Mouse (Mus musculus): ENCODE results near the gene Khnyn. TPM values are rescaled to one million over a fixed set of nuclear protein-coding genes. Genes with fewer than 3 reads are reported as not detected.
A peak's percentile ranks its signal among the peaks of the same experiment; 100 is the strongest.

Khnyn gene
- polyA plus RNA-seq, 1 experiment: 30.3 TPM

DNA sequence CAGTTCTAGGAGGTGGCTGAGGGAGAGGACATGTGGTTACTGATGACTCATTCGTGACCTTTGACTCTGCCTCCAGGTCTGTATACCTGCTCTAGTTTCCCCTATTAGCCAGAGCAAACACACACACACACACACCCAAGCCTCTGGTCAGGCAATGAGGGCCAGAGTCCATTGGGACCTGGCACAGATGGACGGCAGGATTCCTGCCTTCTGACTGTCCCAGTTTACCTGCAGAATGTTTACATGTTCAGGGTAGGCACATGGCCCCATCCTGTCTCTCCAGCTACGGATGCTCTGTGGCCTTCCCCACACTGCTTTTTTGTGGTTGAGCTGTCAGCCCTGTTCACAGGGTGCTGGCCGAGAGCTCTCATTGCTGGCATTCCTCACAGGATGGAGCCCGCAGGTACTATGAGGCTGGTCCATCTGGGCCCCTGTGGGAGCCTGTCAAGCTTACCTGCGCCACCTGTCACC is 2.5 kb upstream of the Khnyn start:
- DNase-seq (ENCODE audit: low read depth in 1 of 2, low spot score in 2 of 2): no peak
- H3K4me3 ChIP-seq (ENCODE audit: extremely low read depth, insufficient read depth, insufficient read length): no peak overlapping the region
- TF ChIP-seq POLR2A (IDR thresholded peaks at IDR 0.05; ENCODE audit: low read depth, low read length) (no peak), CTCF (IDR thresholded peaks at IDR 0.05; ENCODE audit: extremely low read depth, insufficient read depth, insufficient read length, insufficient replicate concordance) (no peak)
- H3K27ac ChIP-seq (ENCODE audit: insufficient read depth, low read length): no peak overlapping the region
- WGBS: 42% methylated on average over 6 of the region's 6 CpGs
- 0 out of 2 replicates have a peak, but pooled peaks cover 2% of the 10 kb centered on the region for H3K27me3 ChIP-seq (ENCODE audit: control insufficient read depth, insufficient read depth, low read length)
- H3K36me3 ChIP-seq (ENCODE audit: control insufficient read depth, insufficient read depth, low read length): peaks cover 9% of the 10 kb centered on the region
- H3K4me1 ChIP-seq (ENCODE audit: control insufficient read depth, insufficient read depth, insufficient read length): peaks cover 13% of the 10 kb centered on the region

DNA sequence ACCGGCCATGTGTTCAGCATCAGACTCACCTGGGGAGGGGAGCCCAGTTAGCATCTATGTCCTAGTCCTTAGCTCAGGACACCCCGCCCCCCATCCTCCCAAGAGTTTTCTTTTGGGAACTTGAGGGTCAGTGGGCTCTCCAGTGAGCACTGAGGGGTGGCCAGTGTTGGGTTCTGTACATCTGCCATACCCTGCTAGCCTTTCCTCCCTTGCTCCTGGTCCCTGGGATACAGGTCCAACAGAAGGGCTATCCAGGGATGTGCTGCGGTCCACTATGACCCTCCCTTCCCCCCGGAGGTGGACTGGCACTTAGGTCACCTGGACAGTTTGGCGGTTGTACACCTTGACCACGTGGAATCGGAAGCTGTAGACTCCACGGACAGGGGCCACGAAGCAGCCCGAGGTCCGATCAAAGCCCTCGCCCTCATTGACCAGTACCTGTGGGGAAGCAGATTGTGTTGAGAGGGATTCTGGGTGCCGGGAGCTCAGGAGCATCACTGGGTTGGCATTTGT is 1.5 kb upstream of the Khnyn start:
- Histone ChIP-seq H3K27ac (ENCODE audit: insufficient read depth, low read length) (no peak overlapping the region), H3K4me1 (ENCODE audit: control insufficient read depth, insufficient read depth, insufficient read length) (peaks cover 14% of the 10 kb centered on the region), H3K4me3 (ENCODE audit: extremely low read depth, insufficient read depth, insufficient read length) (no peak overlapping the region), H3K27me3 (ENCODE audit: control insufficient read depth, insufficient read depth, low read length) (no peaks in the 10 kb centered on the region), H3K36me3 (ENCODE audit: control insufficient read depth, insufficient read depth, low read length) (peaks cover 19% of the 10 kb centered on the region)
- TF ChIP-seq CTCF (IDR thresholded peaks at IDR 0.05; ENCODE audit: extremely low read depth, insufficient read depth, insufficient read length, insufficient replicate concordance): no peak
- no peak for TF ChIP-seq POLR2A (IDR thresholded peaks at IDR 0.05; ENCODE audit: low read depth, low read length)
- WGBS: 95% methylated on average over 13 of the region's 13 CpGs
- DNase-seq (ENCODE audit: low read depth in 1 of 2, low spot score in 2 of 2): no peak

- DNase-seq (ENCODE audit: low read depth in 1 of 2, low spot score in 2 of 2): no peak
- H3K4me3 ChIP-seq (ENCODE audit: extremely low read depth, insufficient read depth, insufficient read length): no peak overlapping the region
- TF ChIP-seq CTCF (IDR thresholded peaks at IDR 0.05; ENCODE audit: extremely low read depth, insufficient read depth, insufficient read length, insufficient replicate concordance) (no peak), POLR2A (IDR thresholded peaks at IDR 0.05; ENCODE audit: low read depth, low read length) (no peak)
- peaks cover 23% of the 10 kb centered on the region for H3K36me3 ChIP-seq (ENCODE audit: control insufficient read depth, insufficient read depth, low read length)
- no peak overlapping the region for H3K27ac ChIP-seq (ENCODE audit: insufficient read depth, low read length)
- H3K4me1 ChIP-seq (ENCODE audit: control insufficient read depth, insufficient read depth, insufficient read length): peaks cover 14% of the 10 kb centered on the region
- 93% methylated on average over 12 of the region's 12 CpGs for WGBS
- H3K27me3 ChIP-seq (ENCODE audit: control insufficient read depth, insufficient read depth, low read length): no peaks in the 10 kb centered on the region
These were observed 1.1 kb upstream of the Khnyn start for GRCm38 (mm10) chr14:55883663-55884062.

- H3K4me3 ChIP-seq (ENCODE audit: extremely low read depth, insufficient read depth, insufficient read length): peak within 1 kb of the TSS; percentile 58
- peak within 1 kb of the TSS; percentile 94 for H3K27ac ChIP-seq (ENCODE audit: insufficient read depth, low read length)
- H3K4me1 ChIP-seq (ENCODE audit: control insufficient read depth, insufficient read depth, insufficient read length): peaks cover 14% of the 10 kb centered on the region
- WGBS: 63% methylated on average over 4 of the region's 4 CpGs
- no peak for DNase-seq (ENCODE audit: low read depth in 1 of 2, low spot score in 2 of 2)
- H3K36me3 ChIP-seq (ENCODE audit: control insufficient read depth, insufficient read depth, low read length): peaks cover 26% of the 10 kb centered on the region
- H3K27me3 ChIP-seq (ENCODE audit: control insufficient read depth, insufficient read depth, low read length): no peaks in the 10 kb centered on the region
- TF ChIP-seq POLR2A (IDR thresholded peaks at IDR 0.05; ENCODE audit: low read depth, low read length): no peak
- TF ChIP-seq CTCF (IDR thresholded peaks at IDR 0.05; ENCODE audit: extremely low read depth, insufficient read depth, insufficient read length, insufficient replicate concordance): no peak
These were observed 581 bp upstream of the Khnyn start, which contains the start of gene Cbln3 for GRCm38 (mm10) chr14:55884166-55884565. Cbln3 (minus strand) TSS chr14:55884392.

- no peak for DNase-seq (ENCODE audit: low read depth in 1 of 2, low spot score in 2 of 2)
- H3K4me1 ChIP-seq (ENCODE audit: control insufficient read depth, insufficient read depth, insufficient read length): peaks cover 14% of the 10 kb centered on the region
- 0% methylated on average over 13 of the region's 30 CpGs for WGBS
- TF ChIP-seq POLR2A (IDR thresholded peaks at IDR 0.05; ENCODE audit: low read depth, low read length) (no peak), CTCF (IDR thresholded peaks at IDR 0.05; ENCODE audit: extremely low read depth, insufficient read depth, insufficient read length, insufficient replicate concordance) (no peak)
- peaks cover 32% of the 10 kb centered on the region for H3K36me3 ChIP-seq (ENCODE audit: control insufficient read depth, insufficient read depth, low read length)
- no peaks in the 10 kb centered on the region for H3K27me3 ChIP-seq (ENCODE audit: control insufficient read depth, insufficient read depth, low read length)
- H3K4me3 ChIP-seq (ENCODE audit: extremely low read depth, insufficient read depth, insufficient read length): peak overlapping the region; percentile 58
- H3K27ac ChIP-seq (ENCODE audit: insufficient read depth, low read length): peak overlapping the region; percentile 94
These were observed 505 bp downstream of the Khnyn start for GRCm38 (mm10) chr14:55885114-55885790.

DNA sequence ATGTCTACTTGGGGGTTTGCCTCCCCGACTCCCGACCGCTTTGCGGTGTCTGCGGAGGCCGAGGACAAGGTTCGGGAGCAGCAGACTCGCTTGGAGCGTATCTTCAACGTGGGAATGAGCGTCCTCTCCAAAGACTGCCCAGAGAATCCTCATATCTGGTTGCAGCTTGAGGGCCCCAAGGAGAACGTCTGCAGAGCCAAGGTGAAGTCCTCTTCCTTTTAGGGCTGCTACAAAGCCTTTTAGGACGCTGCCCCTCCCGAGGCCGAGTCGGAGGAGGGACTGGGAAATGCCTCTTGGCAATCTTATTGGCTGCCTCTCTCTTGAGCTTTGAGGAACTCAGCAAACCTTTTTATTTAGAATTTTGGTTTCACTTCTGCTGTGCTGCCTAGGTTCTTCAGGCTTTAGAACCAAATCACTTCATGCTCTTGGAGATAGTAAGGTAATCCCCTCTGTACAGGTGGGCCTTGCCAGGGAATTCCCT is 1.1 kb downstream of the Khnyn start:
- WGBS: 1% methylated on average over 16 of the region's 16 CpGs
- Histone ChIP-seq H3K36me3 (ENCODE audit: control insufficient read depth, insufficient read depth, low read length) (peaks cover 33% of the 10 kb centered on the region), H3K27ac (ENCODE audit: insufficient read depth, low read length) (peak overlapping the region; percentile 94), H3K4me3 (ENCODE audit: extremely low read depth, insufficient read depth, insufficient read length) (peak overlapping the region; percentile 58), H3K4me1 (ENCODE audit: control insufficient read depth, insufficient read depth, insufficient read length) (peaks cover 14% of the 10 kb centered on the region), H3K27me3 (ENCODE audit: control insufficient read depth, insufficient read depth, low read length) (no peaks in the 10 kb centered on the region)
- peak; percentile 36; the same call in 1 of the 2 replicates for TF ChIP-seq POLR2A (IDR thresholded peaks at IDR 0.05; ENCODE audit: low read depth, low read length)
- TF ChIP-seq CTCF (IDR thresholded peaks at IDR 0.05; ENCODE audit: extremely low read depth, insufficient read depth, insufficient read length, insufficient replicate concordance): no peak
- DNase-seq (ENCODE audit: low read depth in 1 of 2, low spot score in 2 of 2): peak; percentile 61 to 76
